Mouse (Mus musculus): ENCODE measurements around the gene Ube4b.
A peak's percentile ranks its signal among the peaks of the same experiment; 100 is the strongest.
"Not testable (repeated sequence)": the region's sequence is repeated elsewhere in the genome, so short reads cannot be mapped to it uniquely, and the experiment has no call there.

Ube4b gene

DNA sequence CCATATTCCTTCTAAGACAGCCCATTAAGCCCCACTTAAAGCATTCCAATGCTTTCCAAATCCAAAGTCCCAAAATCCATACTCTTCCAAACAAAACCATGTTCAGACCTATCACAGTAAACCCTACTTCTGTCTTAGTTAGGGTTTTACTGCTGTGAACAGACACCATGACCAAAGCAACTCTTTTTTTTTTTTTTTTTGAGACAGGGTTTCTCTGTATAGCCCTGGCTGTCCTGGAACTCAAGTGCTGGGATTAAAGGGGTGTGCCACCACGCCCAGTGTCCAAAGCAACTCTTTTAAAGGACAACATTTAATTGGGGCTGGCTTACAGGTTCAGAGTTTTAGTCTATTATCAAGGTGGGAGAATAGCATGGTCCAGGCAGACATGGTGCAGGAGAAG lies 5.3 kb upstream of the Ube4b start:
- DNase-seq (ENCODE audit: low read depth, low spot score), result not testable (repeated sequence)

DNA sequence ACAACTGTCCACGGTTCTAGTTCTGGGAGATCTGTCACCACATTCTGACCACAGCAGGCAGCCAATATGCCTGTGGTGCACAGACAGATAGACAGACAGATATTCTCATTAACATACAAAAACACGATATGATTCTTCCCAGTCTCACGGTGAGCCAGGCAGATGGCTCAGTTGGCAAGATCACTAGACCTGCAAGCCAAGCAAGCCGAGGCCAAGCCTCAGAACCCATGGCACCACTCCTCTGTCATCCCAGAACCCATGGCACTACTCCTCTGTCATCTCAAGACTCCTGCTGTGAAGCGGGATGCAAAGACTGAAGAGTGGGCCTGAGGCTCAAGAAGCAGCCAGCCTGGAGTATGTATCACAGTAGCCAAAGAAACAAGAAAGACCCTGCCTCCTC lies 3.0 kb upstream of the Ube4b start:
- DNase-seq (ENCODE audit: low read depth, low spot score), result no peak

DNA sequence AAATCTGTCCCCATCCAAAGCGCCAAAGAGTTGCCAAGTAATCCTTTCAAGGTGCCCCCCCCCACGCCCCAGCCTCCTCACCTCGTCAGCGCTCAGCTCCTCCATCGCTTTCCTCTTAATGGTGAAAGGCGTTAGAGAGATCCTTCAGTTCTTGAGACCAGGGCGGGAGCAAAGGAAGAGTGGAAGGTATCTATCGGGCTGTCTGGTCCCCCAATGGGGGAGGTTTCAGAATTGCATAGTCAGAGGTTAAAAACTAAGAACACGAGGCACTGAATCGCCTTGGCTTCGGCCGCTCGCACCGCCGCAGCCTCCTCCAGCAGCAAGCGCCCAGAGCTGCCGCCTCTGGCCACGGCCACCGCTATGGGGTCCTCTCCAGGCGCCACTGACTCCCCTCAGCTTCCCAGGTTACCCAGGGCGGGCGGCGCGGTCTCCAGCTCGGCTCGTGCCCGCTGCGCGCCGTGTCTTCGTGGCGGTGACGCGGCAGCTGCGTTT lies 702 bp downstream of the Ube4b start:
- no peak for DNase-seq (ENCODE audit: low read depth, low spot score)

DNA sequence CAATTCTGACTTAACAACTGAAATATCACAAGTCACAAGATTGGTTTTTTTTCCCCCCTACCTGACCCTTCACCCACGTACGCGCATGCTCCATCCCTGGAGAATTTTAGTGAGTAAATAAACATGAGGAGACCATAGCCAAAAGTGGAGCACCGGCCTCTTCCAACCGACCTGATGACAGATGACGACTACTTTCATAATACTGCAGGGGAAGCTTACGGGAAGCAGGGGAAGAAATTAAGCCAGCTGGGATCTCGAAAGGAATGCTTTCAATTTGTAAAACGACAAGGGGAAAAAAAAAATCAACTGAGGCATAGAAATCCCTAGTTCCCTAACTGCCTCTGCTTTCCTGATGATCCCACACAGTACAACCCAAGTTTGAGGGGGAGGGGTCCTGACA lies 1.8 kb downstream of the Ube4b start:
- DNase-seq (ENCODE audit: low read depth, low spot score), result no peak

DNA sequence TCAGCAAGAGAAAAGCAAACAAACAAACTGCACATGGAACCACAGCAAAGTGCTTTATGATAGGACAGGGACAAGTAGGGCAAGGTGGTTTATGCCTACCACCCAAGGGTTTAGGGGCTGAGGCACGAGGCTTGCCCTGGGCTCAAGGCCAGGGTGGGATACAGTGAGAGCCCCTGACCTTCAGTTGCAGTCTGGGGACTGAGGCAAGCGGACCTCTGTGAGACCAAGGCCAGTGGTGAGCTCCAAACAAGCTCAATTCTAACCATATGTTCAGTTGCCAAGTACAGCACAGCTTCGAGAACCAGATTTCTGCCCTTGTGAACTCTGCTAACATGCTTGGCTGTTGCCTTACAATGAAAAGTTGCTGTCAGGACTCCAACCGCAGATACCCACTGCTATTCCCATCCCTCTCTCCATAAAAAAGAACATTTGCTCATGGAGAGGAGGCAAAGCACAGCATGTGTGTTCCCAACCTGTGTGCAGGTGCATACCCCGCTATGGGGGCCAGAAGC lies 8.6 kb downstream of the Ube4b start:
- no peak for DNase-seq (ENCODE audit: low read depth, low spot score)

DNA sequence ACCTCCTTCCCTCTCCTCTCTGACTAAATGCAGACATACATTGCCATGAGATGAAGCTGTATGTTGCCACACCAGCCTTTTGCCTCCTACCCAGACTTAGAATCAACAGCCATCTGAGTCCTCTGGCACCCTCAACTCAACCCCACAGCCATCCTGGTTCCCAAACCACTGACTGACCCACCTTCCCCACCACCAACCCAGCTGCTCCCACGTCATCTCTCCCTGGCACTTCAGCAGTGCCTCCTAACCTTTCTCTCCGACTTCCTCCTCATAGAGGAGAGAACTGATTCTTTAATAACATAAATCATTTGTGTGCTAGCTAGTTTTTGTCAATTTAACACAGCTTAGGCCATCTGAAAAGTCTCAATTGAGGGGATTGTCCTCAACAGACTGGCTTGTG lies 9.6 kb downstream of the Ube4b start:
- no peak for DNase-seq (ENCODE audit: low read depth, low spot score)

DNA sequence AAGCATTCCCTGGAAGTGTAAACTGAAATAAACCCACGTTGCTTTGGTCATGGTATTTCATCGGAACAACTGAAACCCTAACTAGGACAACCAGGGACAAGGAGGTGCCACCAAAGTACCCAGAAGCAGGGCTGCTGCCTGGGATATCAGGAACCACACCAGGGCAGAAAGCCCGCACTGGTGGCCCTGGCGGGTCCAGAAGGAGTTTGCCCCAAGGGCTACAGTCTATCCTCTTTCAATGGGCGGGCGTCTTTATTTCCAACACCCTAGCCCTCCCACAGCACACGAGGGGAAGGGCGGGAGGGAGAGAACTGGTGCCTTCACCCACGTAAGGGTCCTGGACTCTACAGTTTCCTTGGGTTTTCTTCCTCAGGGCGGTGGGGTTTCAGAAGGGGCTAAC lies 10.1 kb downstream of the Ube4b start:
- DNase-seq (ENCODE audit: low read depth, low spot score), result no peak

DNA sequence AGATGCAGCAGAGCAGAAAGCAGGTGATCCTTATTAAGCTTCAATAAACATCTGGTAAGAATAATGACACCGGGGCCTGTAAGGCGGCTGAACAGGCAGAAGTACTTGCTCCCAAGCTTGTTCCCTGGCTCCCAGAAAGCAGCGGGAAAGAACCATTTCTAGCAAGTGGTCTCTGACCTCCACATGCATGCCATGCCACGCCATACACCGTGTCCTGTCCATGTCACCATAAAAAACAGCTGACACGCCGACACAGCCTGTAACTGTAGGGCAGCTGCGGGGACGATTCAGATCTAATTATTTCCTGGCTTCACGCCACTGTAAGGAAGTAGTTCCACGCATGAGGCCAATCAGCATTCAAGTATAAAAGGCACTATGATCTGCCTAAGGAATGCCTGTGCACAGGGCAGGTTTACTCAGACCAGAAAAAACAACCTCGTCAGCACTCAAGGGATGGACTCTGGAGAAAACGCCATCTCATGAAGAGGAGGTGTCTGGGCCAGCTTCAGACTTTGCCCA lies 10.8 kb downstream of the Ube4b start:
- DNase-seq (ENCODE audit: low read depth, low spot score), result no peak

DNA sequence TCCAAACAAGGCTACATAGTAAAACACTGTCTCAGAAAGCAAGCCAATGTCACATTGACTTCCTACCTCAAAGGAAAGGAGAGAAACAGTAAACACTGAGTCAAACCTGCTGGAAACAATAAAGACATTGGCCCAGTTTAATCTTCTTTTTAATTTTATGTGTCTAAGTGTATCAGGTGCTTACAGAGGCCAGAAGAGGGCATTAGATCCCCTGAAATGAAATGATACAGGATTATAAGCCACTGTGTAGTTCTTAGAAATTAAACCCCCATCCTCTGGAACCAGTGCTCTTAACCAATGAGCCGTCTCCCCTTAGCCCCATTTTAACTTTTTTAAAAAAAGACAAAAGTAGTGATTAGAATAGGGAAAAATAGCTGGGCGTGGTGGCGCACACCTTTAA lies 12.3 kb downstream of the Ube4b start:
- DNase-seq (ENCODE audit: low read depth, low spot score), result no peak

DNA sequence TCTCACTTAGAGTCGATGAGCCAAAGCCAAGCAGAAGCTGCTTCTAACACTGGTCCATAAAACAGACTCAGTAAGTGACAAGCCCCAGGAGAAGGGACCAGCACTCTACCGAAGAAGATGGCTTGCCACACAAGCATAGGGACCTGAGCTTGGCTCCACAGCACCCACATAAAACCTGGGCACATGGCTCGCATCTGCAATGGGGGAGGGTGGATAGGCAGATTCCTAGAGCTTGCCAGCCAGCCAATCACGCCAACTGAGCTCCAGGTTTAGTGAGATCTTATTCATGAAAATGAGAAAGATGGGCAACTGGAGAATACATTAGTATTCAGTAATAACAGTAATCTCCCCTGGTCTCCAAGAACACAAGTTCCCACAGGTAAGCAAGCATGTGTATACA lies 16.8 kb downstream of the Ube4b start:
- DNase-seq (ENCODE audit: low read depth, low spot score), result no peak

DNA sequence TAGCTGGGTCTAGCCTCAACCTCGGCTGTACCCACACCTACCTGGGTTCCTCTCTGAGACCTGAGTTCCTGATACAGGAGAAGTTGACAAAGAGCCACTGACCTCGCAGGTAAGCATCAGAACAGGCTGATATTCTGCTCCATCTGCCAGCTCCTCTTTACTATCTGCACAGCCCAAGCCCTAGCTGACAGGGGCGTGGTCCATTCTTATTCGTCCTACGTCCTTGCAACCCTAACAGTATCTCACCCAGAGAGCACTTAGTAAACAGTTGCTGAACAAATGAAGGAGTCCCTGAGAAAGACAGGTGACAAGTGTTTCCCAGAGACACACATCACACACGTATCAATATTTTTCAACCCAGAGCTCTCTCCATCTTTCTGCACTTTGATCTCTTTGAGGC lies 18.2 kb downstream of the Ube4b start:
- no peak for DNase-seq (ENCODE audit: low read depth, low spot score)

DNA sequence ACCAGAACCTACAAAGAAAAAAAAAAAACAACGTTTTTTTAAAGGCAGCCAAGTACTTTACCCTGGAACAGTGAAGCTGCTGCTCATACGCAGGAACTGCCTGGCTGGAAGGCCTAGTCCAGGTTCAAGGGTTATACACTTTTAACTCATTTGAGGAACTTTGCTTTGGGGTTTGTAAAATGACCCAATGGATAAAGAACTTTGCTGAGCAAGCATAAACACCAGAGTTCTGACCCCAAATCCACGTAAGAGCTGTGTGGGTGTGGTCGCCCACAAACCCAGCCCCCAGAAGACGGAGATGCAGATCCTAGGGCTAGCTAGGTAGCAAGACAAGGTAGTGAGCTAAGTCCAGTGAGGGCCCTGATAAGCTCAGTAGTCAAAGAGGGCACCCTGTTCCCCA lies 19.1 kb downstream of the Ube4b start:
- DNase-seq (ENCODE audit: low read depth, low spot score), result no peak

DNA sequence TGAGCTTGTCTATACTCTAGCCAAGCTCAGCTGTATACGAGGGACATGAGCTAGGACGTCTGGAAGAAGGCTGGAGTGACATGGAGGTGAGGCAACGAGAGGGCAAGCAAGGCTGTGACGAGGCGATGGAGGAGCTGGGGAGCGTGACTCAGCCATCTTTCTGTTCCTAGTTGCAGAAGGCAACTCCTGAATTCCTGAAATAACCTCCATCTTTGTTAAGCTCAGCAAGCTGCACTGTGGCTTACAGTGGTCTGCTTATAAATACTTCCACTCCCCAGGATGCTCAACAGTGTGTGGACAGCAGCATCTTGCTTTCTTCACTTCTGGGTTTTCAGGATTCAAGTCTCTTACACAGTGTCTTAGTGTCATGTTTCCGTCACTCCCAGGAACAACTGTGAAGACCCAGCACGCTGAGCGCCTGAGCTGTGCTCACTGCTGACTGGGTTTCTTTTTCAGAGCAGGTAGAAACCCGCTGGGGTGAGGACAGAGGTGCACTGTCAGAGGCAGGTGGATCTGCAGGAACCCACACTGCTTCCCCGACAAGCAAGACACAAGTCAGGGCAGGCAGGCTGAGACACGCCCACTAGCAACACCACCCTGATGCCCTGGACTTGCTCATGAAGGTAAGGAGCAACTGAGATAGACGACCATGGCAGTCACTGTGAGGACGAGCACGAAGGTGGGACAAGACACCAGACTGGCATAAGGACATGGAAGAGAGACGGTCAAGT lies 20.7 kb downstream of the Ube4b start:
- no peak for DNase-seq (ENCODE audit: low read depth, low spot score)

DNA sequence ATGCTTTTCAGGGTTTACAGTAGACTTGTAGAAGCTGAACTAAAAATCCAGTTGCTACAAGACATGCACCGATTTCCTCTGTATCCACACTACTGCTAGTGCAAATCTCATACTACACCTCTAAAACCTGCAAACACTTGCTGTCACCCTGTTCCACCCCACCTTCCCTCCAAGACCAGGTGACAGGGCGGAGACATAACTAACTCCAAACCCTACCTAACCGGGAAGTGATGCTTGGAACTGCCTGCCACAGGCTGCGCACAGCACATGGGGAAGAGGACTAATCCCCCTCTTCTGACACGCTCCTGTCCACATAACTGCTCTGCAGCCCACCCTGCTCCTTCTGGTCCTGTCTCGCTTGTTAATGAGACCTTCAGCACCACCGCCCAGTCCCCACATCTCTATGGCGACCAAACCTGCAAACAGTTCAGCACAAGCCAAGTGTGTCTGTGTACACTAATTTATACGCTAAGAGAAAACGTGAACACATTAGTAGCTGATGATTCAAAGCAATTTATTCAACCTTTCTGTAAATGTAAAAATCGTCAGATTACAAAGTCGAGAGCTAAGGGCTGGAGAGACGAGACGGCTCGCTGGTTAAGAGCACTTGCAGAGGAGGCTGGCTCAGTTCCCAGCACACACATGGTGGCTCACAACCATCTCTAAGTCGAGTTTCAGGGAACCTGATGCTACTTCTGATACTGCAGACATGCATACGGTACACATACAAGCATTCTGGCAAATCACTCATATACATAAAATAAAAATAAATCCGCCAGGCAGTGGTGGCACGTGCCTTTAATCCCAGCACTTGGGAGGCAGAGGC lies 21.7 kb downstream of the Ube4b start:
- no peak for DNase-seq (ENCODE audit: low read depth, low spot score)

DNA sequence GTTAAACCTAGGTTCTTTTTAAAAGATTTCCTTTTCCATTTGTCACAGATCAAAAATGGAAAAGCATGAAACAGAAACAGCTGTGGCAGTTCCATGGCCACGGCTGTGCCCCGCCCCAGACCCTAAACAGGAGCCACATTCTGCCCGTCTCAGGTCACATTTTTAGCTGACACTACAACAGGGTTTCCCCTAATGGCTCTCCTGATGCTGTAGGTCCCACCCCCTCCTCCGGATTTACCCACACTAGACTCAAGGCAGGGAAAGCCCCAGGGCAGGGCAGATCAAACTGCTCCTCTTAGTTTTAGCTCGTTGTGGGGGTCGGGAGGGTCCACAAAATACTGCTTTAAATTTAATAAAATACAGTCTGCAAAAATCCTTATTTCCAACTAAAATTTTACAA lies 23.5 kb downstream of the Ube4b start:
- no peak for DNase-seq (ENCODE audit: low read depth, low spot score)

DNA sequence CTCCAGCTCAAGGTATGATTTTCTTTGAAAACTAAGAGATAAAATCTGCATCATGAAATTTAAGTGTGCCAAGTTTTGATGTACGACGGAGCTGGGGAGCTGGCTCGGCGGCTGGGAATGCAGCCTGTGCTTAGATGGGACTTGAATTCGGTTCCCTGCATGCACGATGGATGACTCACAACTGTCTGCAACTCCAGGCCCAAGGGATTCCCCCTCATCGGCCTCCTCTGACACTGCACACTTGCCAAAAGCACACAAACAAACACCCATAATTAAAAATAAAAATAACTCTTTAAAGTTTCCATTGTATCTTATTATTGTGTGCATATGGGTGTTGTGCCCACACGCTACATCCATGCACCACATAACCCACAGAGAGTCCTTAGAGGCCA lies 25.0 kb downstream of the Ube4b start:
- no peak for DNase-seq (ENCODE audit: low read depth, low spot score)

DNA sequence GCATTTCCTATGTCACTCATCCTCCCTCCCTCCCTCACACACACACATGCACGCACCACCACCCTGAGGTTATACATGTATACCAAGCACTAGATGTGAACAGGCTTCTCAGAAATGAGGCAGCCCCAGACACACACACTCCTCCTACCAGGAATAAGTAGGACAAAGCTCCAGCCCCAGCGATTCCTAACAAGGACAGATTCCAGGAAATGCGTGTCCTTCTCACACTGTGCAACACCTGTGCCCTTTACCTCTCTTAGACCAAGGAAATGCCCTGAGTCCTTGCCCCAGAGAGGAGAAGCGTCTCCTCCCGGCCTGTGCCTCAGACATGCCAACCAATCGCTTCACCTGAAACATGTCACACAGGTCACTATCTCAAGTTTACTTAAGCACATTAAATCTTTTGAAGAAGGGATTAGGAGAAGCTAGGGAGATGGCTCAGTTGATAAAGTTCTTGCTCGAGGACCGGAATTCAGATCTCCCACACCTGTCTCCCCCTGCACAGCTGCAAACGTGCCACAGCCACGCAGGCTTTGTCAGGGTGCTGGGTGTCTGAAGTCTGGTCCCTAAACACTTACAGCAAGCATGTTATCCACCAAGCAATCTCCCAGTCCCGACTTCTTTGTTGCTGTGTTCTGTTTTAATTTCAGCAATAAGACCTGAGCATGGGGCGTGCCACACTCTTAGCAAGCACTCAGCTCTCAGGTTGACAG lies 25.5 kb downstream of the Ube4b start:
- DNase-seq (ENCODE audit: low read depth, low spot score), result no peak

DNA sequence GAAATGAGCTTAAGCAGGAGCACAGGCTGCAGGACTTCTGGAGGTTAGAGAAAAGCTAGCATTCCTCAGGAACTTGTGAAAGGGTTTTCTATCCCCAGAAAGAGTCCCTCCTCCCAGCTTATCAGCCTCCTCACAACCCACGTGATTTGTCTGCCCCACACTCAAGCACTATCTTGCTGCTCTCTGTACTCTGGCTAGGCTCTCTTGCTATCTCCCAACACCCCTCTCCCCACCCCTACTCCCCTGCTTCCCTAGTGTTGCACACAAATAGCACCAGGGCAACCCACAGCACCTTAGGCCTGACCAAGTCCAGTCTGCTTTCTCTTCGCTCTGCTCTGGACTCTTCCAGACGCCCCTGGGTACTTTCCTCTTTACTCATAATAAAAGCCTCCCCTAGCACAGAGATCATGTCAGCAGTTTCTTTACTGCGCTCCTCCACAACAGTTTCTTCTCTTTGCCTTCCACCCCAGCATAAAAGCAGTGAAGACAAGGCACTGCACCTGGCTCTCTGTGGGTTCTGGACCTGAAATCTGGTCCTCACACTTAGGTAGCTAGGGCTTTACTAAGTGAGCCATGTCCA lies 27.1 kb downstream of the Ube4b start:
- DNase-seq (ENCODE audit: low read depth, low spot score), result no peak

DNA sequence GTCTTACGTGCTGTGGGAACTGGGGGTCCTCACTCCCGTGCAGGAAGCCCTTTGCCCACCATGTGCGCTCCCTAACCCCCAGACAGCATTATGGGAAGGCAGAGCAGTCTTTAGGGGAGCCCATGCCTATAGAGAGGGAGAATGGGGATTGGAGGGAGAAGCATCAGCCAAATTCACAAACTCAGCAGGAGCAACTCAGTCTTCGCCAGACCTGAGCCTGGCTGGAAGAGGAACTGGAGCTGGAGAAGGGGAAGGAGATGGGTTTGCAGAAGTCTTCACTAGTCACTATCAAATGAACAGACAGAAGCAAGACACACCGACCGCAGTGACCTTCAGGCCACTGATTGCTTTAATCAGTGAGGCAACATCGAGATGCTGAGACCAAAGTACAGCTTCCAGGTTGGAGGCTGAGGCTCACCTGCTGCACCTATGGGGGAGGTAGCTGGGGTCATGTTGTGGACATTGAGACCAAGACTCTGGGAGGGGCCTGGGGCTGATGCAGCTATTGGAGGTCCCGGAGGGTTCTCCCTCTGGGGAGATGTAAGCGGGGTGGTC lies 28.3 kb downstream of the Ube4b start:
- DNase-seq (ENCODE audit: low read depth, low spot score), result no peak

DNA sequence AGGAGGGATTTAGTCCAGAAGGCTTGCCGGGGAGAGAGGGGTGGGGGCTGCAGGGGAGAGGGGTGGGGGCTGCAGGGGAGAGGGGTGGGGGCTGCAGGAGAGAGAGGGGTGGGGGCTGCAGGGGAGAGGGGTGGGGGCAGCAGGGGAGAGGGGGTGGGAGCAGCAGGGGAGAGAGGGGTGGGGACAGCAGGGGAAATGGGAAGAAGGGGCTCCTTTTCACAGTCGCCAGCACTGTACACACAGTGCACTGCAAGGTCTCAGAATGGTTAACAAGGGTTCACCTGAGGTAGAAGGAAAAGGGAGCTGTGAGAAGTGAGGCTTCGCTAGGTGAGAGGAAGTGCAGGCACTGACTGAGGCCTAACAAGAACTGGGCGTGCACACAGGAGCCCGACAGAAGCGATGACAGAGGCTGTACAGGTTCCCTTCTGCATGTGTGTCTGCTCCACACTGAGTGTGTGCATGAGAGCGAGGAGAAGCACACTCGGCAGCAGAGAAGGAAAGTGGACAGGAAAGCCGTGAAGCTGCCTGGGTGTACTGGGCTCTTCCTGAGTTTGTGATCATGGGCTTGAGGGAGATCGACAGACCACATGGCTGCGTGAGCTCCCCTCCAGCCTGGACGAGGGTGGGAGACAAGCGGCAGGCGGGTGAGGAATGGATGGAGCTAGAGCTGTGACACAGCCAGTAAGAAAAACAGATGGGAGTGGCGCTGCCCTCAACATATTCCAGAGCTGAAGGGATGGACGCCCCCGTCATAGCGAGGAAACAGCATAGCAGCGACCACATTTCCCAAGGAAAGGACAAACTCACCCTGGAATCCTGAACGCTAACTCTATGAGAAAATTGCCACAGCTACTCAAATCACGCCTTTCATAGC lies 29.9 kb downstream of the Ube4b start:
- peak; percentile 63 for DNase-seq (ENCODE audit: low read depth, low spot score)
